Mouse (Mus musculus): Measurements from ENCODE around the gene Olfr982.

The Olfr982 gene

GRCm38 (mm10) chr9:40073529-40073928, at the start of gene Olfr982:
TSS of gene Olfr982 (plus strand) at chr9:40073829.
- in situ Hi-C loops (cut with MseI, MboI) = no loop called here

DNA sequence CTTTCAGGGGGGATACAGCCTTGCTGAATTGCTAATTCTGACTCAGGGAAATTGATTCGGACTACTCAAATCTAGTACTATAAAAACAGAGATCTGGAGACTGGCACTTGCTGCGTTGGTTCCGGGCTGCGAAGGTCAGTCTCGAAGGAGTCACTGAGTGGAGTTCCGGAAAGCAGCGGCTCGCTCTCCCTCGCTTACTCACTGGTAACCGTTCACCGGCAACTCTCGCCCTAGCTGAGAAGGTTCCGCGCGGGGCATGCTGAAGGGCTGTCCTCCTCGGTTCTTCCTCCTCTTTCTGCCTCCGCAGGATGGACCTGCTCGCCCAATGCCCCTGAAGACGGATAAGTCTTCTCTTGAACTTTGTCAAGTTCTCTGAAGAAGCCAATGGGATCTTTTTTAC, 23.5 kb upstream of the Olfr982 start:
- in situ Hi-C loops (cut with MseI, MboI) = no loop called here

GRCm38 (mm10) chr9:40093495-40093894, 19.9 kb downstream of the Olfr982 start, which contains the start of gene Olfr983:
TSS of gene Olfr983 (minus strand) at chr9:40093595.
- in situ Hi-C loops (cut with MseI, MboI) = no loop called here

DNA sequence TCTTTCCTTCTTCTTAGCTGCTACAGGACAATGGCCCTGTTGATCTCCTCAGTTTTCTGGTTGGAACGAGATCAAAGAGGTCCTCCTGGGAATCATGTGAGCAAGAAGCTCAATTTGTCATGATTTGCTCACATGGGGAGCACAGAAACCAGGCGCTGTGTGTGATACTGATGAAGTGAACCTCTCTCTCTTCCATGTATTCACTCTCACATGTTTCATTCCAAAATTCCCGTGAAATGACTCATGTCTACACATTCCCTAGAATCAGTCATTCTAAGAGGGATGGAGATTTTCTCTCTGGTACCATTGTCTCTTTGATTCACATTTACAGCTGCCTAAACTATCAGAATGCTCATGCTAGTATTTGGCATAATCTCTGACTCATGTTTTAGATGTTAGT, 21.1 kb downstream of the Olfr982 start:
- in situ Hi-C loops (cut with MseI, MboI) = no loop called here

- in situ Hi-C loops (cut with MseI, MboI) = no loop called here
These were observed 40.5 kb downstream of the Olfr982 start, which contains the start of gene Olfr984 for GRCm38 (mm10) chr9:40114106-40114505. TSS of gene Olfr984 (minus strand) at chr9:40114206.

GRCm38 (mm10) chr9:40116645-40117286, 43.1 kb downstream of the Olfr982 start:
- in situ Hi-C loops (cut with MseI, MboI) = no loop called here

GRCm38 (mm10) chr9:40117287-40117659, 43.6 kb downstream of the Olfr982 start:
- in situ Hi-C loops (cut with MseI, MboI) = no loop called here

Measured in mouse trophoblast stem cell (cell line).